Mouse (Mus musculus) kidney, embryonic 16.5 days (tissue): ENCODE measurements around the gene Pja2. TPM values are rescaled to one million over a fixed set of nuclear protein-coding genes. Genes with fewer than 3 reads are reported as not detected.
"Not testable (repeated sequence)": the region's sequence is repeated elsewhere in the genome, so short reads cannot be mapped to it uniquely, and the experiment has no call there.

Source experiments
- ATAC-seq: fragments of 200-750 bp; cut with Nextera tagmentation; 2 replicates; pipeline ENCODE4 v1.8.0; 2017; ENCODE audit warnings: moderate TSS enrichment; ENCODE audit not compliant: low FRiP score, low TSS enrichment
- H3K27ac ChIP-seq: fragments of 300-500 bp; sonication (generic); 2 replicates; pipeline ENCODE4 v1.5.1; 2014; ENCODE audit warnings: low read length
- H3K27me3 ChIP-seq: fragments of 300-500 bp; sonication (generic); 2 replicates; pipeline ENCODE4 v1.6.1; 2014; ENCODE audit warnings: low read length, control low read depth, mixed read lengths; ENCODE audit not compliant: insufficient read depth
- H3K36me3 ChIP-seq: fragments of 300-500 bp; sonication (generic); 2 replicates; pipeline ENCODE4 v1.6.1; 2014; ENCODE audit warnings: low read length, control low read depth, mixed read lengths; ENCODE audit not compliant: insufficient read depth
- H3K4me1 ChIP-seq: fragments of 300-500 bp; sonication (generic); 2 replicates; pipeline ENCODE4 v1.6.1; 2014; ENCODE audit warnings: low read length, control low read depth, mixed read lengths; ENCODE audit not compliant: insufficient read depth
- H3K4me2 ChIP-seq: fragments of 300-500 bp; sonication (generic); replicated peaks from 2 replicates; pipeline ENCODE4 v1.6.1; 2014; ENCODE audit warnings: low read depth, low read length
- H3K4me3 ChIP-seq: fragments of 300-500 bp; sonication (generic); 2 replicates; pipeline ENCODE4 v1.5.1; 2014; ENCODE audit warnings: mild to moderate bottlenecking, low read length
- H3K9ac ChIP-seq: fragments of 300-500 bp; sonication (generic); replicated peaks from 2 replicates; pipeline ENCODE4 v1.6.1; 2014; ENCODE audit warnings: low read length
- H3K9me3 ChIP-seq: fragments of 300-500 bp; sonication (generic); 2 replicates; pipeline ENCODE4 v1.6.1; 2016; ENCODE audit warnings: low read length, control low read depth
- WGBS: fragments of 180-500 bp; shearing (Covaris S2); extraction: QIAGEN DNeasy Blood & Tissue Kit; methylation state at CpG from one replicate; pipeline ENCODE4 v1.1.7; 2014; 5-methylcytosine and 5-hydroxymethylcytosine counted together
- polyA plus RNA-seq: library from polyadenylated mRNA; unstranded; fragments of >200 nt; fragmentation: Nextera tagmentation; extraction: Ambion mirVana; gene quantifications from 2 replicates; pipeline ENCODE4 v1.2.1, GENCODE M21; 2015

Gene Pja2
- polyA plus RNA-seq, 1 experiment from 2014 or later, result 68.8 TPM

GRCm38 (mm10) chr17:64337220-64337619, 5.5 kb upstream of the Pja2 start:
- H3K4me2 ChIP-seq, result no peak overlapping the region
- H3K4me1 ChIP-seq, result no peaks in the 10 kb centered on the region
- no peak overlapping the region for H3K4me3 ChIP-seq
- H3K27me3 ChIP-seq, result no peaks in the 10 kb centered on the region
- H3K27ac ChIP-seq, result no peak overlapping the region
- WGBS, result 85% methylated on average over 4 of the region's 4 CpGs
- no peak overlapping the region for H3K9ac ChIP-seq
- ATAC-seq, result no peak
- H3K9me3 ChIP-seq, result no peaks in the 10 kb centered on the region
- H3K36me3 ChIP-seq, result no peaks in the 10 kb centered on the region

GRCm38 (mm10) chr17:64333956-64334355, 2.2 kb upstream of the Pja2 start:
- Histone ChIP-seq H3K9me3 (no peaks in the 10 kb centered on the region), H3K4me1 (peaks cover 7% of the 10 kb centered on the region), H3K36me3 (no peaks in the 10 kb centered on the region), H3K4me3 (no peak overlapping the region), H3K9ac (no peak overlapping the region), H3K27ac (no peak overlapping the region), H3K27me3 (no peaks in the 10 kb centered on the region), H3K4me2 (no peak overlapping the region)
- no peak for ATAC-seq
- WGBS, result 68% methylated on average over 4 of the region's 4 CpGs

- H3K4me2 ChIP-seq, result peak overlapping the region; percentile 72
These were observed 1.0 kb upstream of the Pja2 start for GRCm38 (mm10) chr17:64332770-64333096.

GRCm38 (mm10) chr17:64331291-64331897, 322 bp downstream of the Pja2 start:
- Histone ChIP-seq H3K27ac (peak overlapping the region; percentile 99), H3K4me3 (peak overlapping the region; percentile 98), H3K36me3 (0 out of 2 replicates have a peak, but pooled peaks cover 3% of the 10 kb centered on the region), H3K27me3 (no peaks in the 10 kb centered on the region), H3K4me1 (peaks cover 7% of the 10 kb centered on the region), H3K9me3 (no peaks in the 10 kb centered on the region), H3K9ac (peak overlapping the region; percentile 98), H3K4me2 (peak overlapping the region; percentile 60)
- peak; percentile 60 for ATAC-seq
- whole genome bisulfite sequencing, result 0% methylated on average over 50 of the region's 62 CpGs

More at GRCm38 (mm10) chr17:64332770-64333096, 1.0 kb upstream of the Pja2 start:
- Histone ChIP-seq H3K4me3 (peak overlapping the region; percentile 98), H3K36me3 (0 out of 2 replicates have a peak, but pooled peaks cover 2% of the 10 kb centered on the region), H3K4me1 (peaks cover 7% of the 10 kb centered on the region), H3K9me3 (no peaks in the 10 kb centered on the region), H3K27ac (peak overlapping the region; percentile 69), H3K9ac (peak overlapping the region; percentile 60), H3K27me3 (no peaks in the 10 kb centered on the region)
- ATAC-seq, result no peak
- 14% methylated on average over 5 of the region's 5 CpGs for WGBS

- H3K27me3 ChIP-seq, result no peaks in the 10 kb centered on the region
- peak overlapping the region; percentile 98 for H3K4me3 ChIP-seq
- H3K36me3 ChIP-seq, result 0 out of 2 replicates have a peak, but pooled peaks cover 3% of the 10 kb centered on the region
- 16% methylated on average over 8 of the region's 8 CpGs for whole genome bisulfite sequencing
- H3K4me1 ChIP-seq, result peaks cover 7% of the 10 kb centered on the region
- peak overlapping the region; percentile 99 for H3K27ac ChIP-seq
- no peaks in the 10 kb centered on the region for H3K9me3 ChIP-seq
- ATAC-seq, result no peak
- peak overlapping the region; percentile 60 for H3K4me2 ChIP-seq
- H3K9ac ChIP-seq, result peak overlapping the region; percentile 98
These were observed 831 bp downstream of the Pja2 start for GRCm38 (mm10) chr17:64330885-64331284.

GRCm38 (mm10) chr17:64324556-64324955, 7.2 kb downstream of the Pja2 start:
- 75% methylated on average over 2 of the region's 2 CpGs for WGBS
- Histone ChIP-seq H3K36me3 (0 out of 2 replicates have a peak, but pooled peaks cover 3% of the 10 kb centered on the region), H3K4me3 (no peak overlapping the region), H3K4me1 (no peaks in the 10 kb centered on the region), H3K4me2 (no peak overlapping the region), H3K27me3 (no peaks in the 10 kb centered on the region), H3K9ac (no peak overlapping the region), H3K9me3 (no peaks in the 10 kb centered on the region), H3K27ac (no peak overlapping the region)
- ATAC-seq, result no peak

GRCm38 (mm10) chr17:64315428-64315827, 16.3 kb downstream of the Pja2 start:
- no peak for ATAC-seq
- Histone ChIP-seq H3K27ac (no peak overlapping the region), H3K27me3 (no peaks in the 10 kb centered on the region), H3K4me1 (no peaks in the 10 kb centered on the region), H3K9me3 (no peaks in the 10 kb centered on the region), H3K4me3 (no peak overlapping the region), H3K4me2 (no peak overlapping the region), H3K9ac (no peak overlapping the region), H3K36me3 (peaks cover 13% of the 10 kb centered on the region)

GRCm38 (mm10) chr17:64314523-64314922, 17.2 kb downstream of the Pja2 start:
- H3K9ac ChIP-seq, H3K27ac ChIP-seq, H3K4me2 ChIP-seq, ATAC-seq, H3K4me1 ChIP-seq, H3K4me3 ChIP-seq, H3K9me3 ChIP-seq, H3K27me3 ChIP-seq: not testable (repeated sequence)
- WGBS, result 76% methylated on average over 1 of the region's 1 CpGs
- H3K36me3 ChIP-seq, result peaks cover 14% of the 10 kb centered on the region

- WGBS, result 89% methylated on average over 5 of the region's 5 CpGs
- Histone ChIP-seq H3K36me3 (peaks cover 20% of the 10 kb centered on the region; the same call in 1 of the 2 replicates), H3K9ac (no peak overlapping the region), H3K27me3 (no peaks in the 10 kb centered on the region), H3K4me2 (no peak overlapping the region), H3K9me3 (no peaks in the 10 kb centered on the region), H3K4me1 (no peaks in the 10 kb centered on the region), H3K4me3 (no peak overlapping the region), H3K27ac (no peak overlapping the region)
- ATAC-seq, result no peak
These were observed 34.1 kb downstream of the Pja2 start for GRCm38 (mm10) chr17:64297628-64298027.

- Histone ChIP-seq H3K27ac (no peak overlapping the region), H3K9ac (no peak overlapping the region), H3K4me2 (no peak overlapping the region), H3K9me3 (no peaks in the 10 kb centered on the region), H3K27me3 (no peaks in the 10 kb centered on the region), H3K4me1 (no peaks in the 10 kb centered on the region), H3K4me3 (no peak overlapping the region), H3K36me3 (peaks cover 25% of the 10 kb centered on the region; the same call in 1 of the 2 replicates)
- no peak for ATAC-seq
- 84% methylated on average over 8 of the region's 8 CpGs for WGBS
These were observed 39.0 kb downstream of the Pja2 start for GRCm38 (mm10) chr17:64292740-64293139.
